Mouse (Mus musculus) left cerebral cortex, adult 18-20 months (tissue): Measurements from ENCODE around the gene Ica1. TPM values are rescaled to one million over a fixed set of nuclear protein-coding genes. Genes with fewer than 3 reads are reported as not detected.

Source experiments
- DNase-seq, 2 experiments: peaks; one replicate each; pipeline ENCODE4 v3.0.0; 2021 to 2022; ENCODE audit warnings: low spot score in 2 of 2, mixed read lengths in 1 of 2
- total RNA-seq, 2 experiments: library from RNA; stranded (reverse); gene quantifications; 2 replicates each; pipeline ENCODE4 v1.2.3; 2021

The Ica1 gene
- total RNA-seq, 2 experiments from 2014 or later = 60.1 to 60.5 TPM

- DNase-seq = no peak
Observed at GRCm38 (mm10) chr6:8744886-8745285, 33.4 kb downstream of the Ica1 start.

GRCm38 (mm10) chr6:8744273-8744785 is 34.0 kb downstream of the Ica1 start:
- DNase-seq = no peak

DNA sequence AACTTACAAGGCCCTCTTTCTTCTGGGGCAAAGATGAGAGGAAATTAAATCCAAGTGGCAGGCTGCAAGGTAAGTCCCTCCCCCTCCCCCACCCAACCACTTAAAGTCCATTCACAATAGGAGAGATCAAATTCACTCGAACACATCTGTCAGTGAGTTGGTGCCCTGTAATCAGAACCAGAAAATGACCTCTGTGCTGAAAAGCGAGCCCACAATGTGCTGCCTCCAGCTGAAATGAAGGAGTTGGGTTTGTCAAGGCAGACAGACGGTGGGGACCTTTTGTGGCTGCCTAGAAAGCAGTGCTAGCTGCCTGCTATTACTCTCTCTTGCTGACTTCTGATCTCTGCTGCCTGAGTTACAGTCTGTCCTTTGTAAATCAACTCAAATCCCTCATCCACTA is 35.8 kb downstream of the Ica1 start:
- no peak for DNase-seq

DNA sequence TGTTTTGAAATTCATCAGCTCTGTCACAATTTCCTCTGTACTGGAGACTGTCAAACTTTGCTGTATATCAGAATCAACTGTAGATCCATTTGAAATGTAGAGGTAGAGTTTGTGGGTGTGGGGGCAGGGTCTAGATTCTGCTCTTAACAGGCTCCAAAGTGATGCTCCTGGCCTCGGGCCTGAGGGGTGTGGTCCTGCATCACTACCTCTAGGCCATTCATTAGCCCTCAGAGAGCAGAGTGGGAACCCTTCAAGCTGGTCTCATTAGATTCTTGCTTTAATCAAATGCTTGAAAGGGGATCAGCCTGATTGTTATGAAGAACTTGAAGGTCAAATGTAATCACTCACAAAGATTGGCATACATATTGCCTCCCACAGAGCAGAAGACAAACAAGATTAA is 36.6 kb downstream of the Ica1 start:
- no peak for DNase-seq

GRCm38 (mm10) chr6:8740092-8740491 is 38.2 kb downstream of the Ica1 start:
- DNase-seq = no peak

DNA sequence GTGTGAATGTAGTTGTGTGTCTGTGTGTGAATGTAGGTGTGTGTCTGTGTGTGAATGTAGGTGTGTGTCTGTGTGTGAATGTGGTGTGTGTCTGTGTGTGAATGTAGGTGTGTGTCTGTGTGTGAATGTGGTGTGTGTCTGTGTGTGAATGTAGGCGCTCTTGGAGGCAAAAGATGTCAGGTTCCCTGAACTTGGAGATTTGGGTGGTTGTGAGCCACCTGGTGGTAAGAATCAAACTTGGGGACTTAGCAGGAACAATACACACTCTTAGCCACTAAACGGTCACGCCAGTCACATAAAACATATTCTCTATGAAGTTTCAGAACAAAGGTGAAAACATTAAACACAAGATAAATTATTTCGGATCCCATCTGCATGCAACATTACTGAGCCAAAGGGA is 39.9 kb downstream of the Ica1 start:
- no peak for DNase-seq

DNA sequence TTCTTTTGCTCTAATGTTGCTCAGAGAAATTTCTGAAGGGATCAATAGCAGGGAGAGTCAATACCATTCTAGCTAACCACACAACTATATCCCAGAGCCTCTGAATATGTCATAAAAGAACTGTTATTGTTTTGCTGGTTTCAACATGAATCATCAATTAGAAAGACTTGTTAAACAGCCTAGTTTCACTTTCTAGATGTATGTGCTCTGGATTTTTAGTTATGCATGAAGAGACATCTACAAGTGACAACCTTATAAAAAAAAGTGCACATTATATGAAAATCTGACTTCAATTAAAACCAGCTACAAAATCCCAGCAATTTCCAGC is 41.8 kb downstream of the Ica1 start:
- no peak for DNase-seq

DNA sequence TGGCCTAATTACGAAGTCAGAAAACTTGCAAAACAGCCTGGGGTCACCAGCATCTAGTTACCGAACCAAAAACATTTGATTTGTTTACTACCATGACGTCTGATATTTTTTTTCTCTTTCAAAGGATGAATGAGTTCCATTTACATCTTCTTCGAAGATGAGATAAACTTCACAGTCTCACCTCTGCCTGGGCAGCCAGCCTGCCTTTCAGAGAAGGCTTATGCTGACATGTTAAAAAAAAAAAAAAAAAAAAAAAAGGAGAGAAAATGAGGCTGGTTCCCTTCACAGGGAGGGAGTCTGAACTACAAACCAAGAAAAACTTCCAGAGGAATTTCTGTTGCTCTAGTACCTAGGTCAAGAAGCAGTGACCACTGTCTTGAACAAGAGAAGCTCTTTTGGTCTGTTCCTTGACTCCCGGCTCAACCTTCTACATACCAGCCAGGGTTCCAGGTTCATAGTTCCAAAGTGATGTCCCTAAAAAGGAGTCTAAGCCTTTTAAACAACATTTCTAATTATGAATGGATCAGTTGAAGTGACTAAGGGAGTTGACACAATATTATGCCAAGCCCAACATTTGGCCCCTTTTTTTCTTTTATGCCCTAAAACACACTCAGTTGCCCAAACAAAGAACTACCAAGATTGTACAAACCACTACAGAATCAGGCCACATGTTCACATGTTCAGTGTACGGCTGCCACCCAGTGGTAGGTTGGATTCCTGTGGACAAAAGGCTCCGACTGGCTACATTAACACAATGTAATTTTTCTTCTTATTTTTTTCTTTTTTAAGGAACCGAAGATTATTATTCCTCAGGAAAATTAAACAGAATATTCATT is 42.4 kb downstream of the Ica1 start:
- DNase-seq = peak; percentile 79 to 81

GRCm38 (mm10) chr6:8735044-8735443 is 43.2 kb downstream of the Ica1 start:
- DNase-seq = no peak

DNA sequence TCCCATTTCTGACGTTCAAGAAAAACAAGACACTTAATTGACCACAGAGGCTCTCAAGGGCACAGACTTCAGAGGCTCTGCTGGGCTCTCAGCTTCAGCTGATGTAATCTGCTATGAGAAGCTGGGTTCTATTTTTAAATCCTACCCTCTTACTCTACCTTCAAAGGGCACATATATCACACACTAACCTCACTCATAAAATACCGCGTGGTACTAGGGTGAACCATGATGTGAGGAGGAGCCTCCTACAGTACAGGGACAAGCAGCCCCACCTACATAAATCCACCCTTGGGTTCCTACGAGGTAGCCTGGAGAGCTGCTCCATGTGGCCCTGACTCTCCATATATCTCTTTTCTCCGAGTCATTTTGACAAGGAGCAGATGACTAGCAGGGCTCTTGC is 45.8 kb downstream of the Ica1 start:
- DNase-seq = no peak

- no peak for DNase-seq
Observed at GRCm38 (mm10) chr6:8731656-8732191, 46.6 kb downstream of the Ica1 start.

- no peak for DNase-seq
Observed at GRCm38 (mm10) chr6:8730433-8730832, 47.9 kb downstream of the Ica1 start.

DNA sequence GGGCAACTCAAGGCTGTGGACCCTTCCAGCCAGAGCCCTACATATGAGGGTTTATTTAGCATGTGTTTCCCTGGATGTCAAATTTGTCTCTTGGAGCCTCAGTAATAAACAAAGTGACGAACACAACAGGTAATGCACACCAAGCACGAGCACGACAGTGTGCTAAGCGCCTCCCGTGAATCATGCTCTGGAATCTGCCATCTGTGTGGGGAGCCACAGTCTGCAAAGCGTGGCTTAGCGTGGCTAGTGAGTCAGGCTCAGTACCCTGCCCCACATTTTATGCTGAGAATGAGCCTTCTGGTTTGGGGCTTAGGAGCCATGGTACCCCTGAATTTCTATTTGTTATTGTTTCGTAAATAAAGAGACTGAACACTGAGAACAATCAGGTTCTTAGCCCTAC is 50.5 kb downstream of the Ica1 start:
- no peak for DNase-seq

GRCm38 (mm10) chr6:8725610-8726009 is 52.7 kb downstream of the Ica1 start:
- DNase-seq = no peak

DNA sequence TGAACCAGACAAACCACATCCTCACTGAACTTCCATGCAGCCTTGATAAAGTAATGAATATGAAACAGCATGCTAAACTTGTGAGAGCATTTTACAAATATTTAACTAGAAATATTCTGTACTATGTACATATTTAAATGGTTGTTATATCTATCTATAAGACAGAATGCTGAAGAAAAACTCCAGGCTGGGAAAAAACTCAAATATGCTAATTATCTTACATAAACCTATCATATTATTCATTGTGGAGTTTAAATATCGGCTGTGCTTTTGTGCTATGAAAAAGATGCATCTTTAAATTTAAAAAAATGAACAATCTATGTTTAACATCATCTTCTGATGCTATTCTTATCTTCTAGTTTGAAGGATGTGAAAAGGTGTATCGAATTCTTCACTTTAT is 58.6 kb downstream of the Ica1 start:
- DNase-seq = no peak

DNA sequence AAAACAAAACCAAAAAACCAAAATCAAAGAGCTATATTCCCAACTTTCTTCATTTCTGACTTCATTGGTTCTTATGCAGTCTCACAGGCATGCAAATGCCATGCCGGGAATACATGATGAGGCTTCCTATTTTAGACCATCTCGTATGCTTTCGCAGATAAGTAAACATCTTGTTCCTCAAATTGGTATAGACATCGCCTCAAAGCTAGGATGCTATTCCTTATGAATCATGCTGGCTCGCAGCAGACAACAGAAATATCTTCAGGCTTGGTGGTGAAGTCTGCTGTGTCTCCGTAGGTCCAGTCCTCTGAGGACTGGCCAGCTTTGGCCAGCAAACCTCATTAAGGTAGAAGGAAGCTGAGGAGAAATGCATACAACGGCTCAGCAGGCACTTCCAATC is 60.3 kb downstream of the Ica1 start:
- DNase-seq = no peak

DNA sequence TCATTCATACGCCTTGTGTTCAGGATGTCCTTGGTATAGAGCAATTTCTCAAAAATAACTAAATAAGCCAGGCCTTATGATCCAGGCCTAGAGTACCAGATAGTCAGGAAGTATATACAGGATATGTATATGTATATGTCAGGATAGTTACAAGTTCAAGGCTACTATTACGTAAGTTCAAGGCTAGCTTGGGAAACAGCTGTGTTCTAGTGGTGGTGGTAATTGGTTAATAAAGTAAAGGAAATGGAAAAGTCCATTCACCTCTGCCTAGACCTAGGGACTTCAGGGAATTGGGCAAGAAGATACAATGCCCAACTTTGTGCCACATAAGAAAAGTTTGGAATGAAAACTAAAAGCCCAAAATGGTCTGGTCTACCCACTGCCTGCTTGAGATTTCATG is 61.7 kb downstream of the Ica1 start:
- no peak for DNase-seq

GRCm38 (mm10) chr6:8711246-8711645 is 67.0 kb downstream of the Ica1 start:
- no peak for DNase-seq

DNA sequence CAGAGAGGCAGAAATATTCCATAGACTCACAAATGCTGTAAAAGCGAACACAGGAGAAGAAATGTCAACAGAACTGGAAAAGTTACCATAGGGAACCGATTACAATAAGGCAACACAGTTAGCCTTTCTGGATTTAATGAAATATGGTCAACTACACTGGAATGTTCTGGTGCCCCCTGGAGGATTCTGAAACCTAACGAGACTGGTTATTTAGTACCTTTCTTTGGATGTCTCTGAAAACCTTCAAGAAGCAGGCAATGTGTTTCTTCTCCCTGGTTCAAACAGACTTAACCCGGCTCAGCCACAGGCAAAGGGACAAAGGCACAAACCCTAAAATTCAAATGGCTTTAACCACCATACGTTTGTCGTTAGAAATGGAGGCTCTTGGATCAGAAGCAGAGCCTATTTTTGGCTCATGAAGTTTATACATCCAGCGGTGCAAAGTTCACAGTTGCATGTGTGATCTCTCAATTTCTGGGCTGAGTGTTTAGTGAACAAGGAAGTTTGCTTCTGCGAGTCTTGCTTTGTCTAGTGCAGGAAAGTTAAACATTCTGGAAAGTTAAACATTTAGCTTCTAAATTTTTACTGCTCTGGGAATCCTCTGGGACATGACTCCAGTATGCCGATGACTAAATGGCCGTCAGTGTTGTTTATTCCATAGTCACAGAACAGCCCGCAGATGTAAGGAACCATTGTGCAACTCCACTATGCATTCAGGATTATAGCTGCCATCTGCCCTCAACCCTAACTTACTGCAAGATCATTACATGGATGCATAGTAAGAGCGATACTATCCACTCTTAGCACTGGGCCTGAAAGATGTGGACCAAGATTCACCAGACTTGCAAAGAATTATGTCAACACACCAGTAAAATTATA is 83.4 kb downstream of the Ica1 start:
- peak; percentile 45 to 46 for DNase-seq

- DNase-seq = no peak
Observed at GRCm38 (mm10) chr6:8693926-8694635, 84.2 kb downstream of the Ica1 start.

DNA sequence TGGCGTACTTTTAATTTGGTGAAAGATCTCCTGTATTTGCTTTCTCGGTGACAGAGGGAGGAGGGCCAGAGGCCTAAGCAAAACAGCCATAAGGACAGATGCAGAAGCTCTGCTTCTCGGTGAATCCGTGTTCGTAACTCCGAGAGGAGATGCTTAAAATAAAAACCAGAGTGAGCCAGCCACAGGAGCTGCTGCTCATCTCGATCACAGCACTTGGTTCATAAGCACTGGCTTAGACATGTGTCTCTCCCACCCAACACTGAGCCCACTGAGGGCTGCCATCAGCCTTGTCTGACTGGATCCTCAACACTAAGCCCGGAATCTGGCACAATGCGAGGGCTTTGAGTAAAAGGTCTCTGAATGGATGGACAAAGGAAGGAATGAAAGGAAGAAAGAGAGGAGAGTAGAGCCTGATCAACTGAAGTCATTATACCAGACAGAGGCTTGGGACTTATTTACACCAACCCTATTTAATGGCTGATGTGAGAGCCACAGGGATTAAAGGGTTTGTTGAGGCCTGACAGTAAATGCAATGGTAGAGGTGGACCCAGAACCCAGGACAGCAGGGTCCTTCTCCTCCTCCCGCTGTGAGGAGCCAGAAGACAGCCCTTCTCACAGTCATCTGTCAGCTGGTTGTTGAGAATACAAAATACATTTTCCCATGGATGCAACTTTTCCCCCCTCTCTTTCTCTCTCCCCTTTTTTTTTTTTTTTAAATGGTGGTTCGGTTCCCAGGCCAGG is 85.0 kb downstream of the Ica1 start:
- peak in 1 of 2 experiments; percentile 33 for DNase-seq
